Mouse (Mus musculus): ENCODE measurements around the gene Tubg1.

Gene Tubg1

DNA sequence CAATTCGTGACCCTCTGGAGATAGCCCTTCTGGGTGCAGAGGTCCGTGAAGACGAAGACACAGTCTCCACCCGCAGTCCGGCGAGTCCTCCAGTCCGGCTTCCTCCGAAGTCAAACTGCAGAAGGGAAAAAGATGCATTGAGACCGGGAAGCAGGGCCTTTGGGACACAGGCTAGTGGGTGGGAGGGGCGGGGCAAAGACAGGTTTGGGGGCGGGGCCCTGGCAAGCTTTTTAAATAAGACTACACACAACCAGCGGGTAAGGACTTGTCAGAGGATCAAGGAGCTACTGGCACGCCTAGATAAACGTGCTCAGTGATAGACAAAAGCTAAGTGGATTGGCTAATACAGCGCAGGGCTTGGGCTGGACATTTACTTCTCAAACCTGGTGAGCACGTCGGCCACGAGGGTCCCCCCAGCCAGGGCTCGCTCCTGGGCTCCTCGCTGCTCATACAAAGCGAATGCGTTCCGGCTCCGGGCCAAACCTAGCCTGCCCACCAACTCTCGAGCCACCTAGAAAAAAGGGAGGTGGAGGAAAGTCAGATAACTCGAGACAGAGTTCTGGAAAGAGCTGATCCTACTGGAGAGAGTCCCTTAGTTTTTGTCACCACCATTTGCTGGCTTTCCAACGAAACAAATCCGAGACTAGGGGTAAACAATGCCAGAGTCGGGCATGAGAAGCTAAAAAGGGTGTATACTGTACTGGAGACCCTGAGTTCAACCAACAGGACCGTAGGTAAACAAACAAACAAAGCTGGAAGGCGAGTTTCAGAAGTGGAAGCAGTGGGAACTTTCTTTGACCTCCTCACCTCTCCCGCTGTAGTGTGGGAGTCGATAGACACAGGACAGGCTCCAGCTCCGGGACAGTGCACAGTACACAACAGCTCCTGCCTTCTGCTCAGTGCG, 45.2 kb downstream of the Tubg1 start:
- DNase-seq (ENCODE audit: low read depth, low spot score) = no peak

GRCm38 (mm10) chr11:101166357-101166756, 46.6 kb downstream of the Tubg1 start:
- no peak for DNase-seq (ENCODE audit: low read depth, low spot score)

GRCm38 (mm10) chr11:101167211-101167962, 47.6 kb downstream of the Tubg1 start:
- no peak for DNase-seq (ENCODE audit: low read depth, low spot score)

DNA sequence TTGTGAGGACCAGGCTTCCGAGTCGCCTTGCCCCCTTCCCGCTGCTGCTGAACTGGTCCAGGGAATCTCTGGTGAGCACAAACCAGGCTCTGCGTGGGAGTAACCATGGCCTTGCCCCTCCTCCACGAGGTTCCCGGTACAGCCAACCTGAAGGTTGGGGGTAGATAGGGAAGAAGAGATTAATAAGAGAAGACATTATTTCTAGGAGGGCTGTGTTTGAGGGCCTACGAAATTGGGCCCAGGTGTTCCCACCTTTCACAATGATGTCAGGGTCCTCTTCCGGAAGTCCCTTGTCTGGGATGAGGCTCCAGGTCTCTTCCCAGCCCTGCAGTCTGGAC, 48.2 kb downstream of the Tubg1 start:
- DNase-seq (ENCODE audit: low read depth, low spot score) = no peak

GRCm38 (mm10) chr11:101168301-101168980, 48.7 kb downstream of the Tubg1 start:
- no peak for DNase-seq (ENCODE audit: low read depth, low spot score)

DNA sequence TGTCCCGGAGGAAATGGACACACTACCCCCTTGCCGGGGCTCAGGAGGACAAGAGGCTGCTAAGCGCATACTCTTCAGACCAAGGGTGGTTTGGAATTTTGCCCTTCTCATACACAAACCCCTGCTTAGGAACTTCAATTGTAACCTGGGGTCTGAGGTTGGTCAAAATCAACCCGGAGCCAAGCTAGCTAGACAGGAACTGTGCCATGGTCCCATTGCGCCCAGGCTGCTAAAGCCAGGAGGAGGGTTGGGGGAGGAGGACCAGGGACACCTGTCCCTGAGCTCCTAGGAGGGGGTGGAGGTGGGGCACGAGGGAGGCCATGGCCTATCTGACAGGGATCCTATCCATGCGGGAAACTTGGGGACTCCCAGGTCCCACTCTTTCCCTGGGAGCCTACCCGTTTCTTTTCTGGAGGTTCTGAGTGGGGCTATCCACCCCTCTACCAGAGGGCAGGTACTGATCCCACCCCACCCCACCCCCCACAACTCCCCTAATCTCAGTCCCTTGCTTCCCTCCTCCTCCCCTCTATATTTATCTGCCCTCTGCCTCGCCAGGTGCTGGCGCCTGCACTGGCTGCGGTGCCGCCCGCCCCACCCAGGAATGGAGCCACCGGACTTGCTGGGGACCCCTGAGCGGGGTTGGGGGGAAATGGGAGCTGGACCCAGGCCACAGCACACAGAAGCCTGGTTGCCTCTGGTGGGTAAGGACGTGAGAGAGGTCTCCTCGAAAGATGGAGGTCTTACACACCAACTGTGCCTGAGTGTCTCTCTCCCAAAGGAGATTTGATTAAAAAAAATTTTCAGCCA, 49.8 kb downstream of the Tubg1 start:
- no peak for DNase-seq (ENCODE audit: low read depth, low spot score)

- no peak for DNase-seq (ENCODE audit: low read depth, low spot score)
Measured at GRCm38 (mm10) chr11:101170354-101170810, 50.6 kb downstream of the Tubg1 start, which contains the start of gene Cntnap1. Cntnap1 (plus strand) TSS chr11:101170523.

DNA sequence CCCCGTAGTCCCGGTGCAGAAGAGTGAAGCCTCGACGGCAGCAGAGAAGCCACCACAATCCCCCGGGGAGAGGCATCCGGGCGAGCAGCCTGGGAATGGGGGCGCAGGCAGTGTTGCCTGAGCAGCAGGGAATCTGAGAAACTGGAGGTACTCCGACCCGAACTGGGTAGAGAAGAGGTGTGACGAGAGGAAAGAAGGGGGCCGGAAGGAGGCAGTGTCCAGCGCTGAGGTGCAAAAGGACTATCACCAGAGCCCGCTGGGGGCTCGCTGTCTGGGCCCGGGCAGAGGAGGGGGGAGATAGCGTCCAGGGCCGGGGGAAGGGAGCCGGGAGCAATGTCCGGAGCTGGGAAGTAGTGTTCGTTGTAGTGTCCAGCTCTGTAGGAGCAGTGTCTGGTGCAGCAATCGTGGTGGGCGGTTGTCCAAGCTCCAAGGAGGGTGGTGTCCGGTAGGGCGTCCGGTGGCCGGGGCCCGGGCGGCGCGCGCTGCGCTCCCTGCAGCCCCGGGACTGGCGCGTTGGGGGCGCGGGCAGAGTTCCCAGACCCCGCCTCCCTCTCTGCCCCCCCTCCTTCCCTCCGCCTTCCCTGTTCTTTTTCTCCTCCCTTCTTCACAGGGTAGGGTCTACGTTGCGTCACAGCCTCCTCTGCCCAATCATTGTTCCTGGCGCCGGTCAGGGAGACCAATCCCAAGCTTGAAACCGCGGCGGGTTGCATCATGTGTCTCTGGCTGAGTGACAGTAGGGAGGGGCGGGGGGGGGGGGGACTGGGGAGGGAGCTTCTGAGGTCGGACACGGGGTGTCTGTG, 51.3 kb downstream of the Tubg1 start, which contains the start of gene Plekhh3:
Gene Plekhh3 (minus strand): TSS at position 541 of the 800 bp plus-strand sequence.
- peak; percentile 99 for DNase-seq (ENCODE audit: low read depth, low spot score)

DNA sequence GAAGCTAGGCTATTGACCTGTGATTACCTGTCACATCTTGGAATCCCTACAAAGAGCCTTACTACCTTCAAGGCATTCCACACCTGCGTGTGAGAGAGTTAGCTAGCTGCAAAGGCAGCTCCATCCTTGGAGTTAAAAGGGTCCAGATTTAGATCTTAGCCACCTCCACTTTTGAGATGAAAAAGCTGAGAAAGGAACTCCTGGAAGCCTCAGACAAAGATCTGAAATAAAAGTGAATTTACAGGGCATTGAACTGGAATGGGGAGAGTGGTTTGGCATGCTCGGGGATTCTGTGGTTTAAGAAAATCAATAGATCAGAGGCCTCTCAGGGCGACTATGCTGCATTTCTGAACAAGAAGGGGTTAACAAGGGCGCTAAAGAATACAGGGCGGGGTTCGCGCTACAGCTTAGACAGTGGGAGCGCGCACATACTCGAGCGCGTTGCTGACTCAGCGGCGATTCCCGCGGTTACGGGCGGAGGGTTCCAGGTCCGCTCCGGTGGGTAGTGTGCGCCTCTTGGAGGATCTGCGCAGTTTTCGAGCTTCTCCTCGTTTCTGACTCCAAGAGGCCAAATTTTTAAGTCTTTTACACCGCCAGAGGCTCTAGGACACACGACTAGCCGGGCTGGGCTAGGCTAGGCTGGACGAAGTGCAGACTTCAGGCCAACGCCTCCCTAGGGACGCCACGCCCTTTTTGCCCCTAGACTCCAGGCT, 52.1 kb downstream of the Tubg1 start:
- DNase-seq (ENCODE audit: low read depth, low spot score) = peak; percentile 84

DNA sequence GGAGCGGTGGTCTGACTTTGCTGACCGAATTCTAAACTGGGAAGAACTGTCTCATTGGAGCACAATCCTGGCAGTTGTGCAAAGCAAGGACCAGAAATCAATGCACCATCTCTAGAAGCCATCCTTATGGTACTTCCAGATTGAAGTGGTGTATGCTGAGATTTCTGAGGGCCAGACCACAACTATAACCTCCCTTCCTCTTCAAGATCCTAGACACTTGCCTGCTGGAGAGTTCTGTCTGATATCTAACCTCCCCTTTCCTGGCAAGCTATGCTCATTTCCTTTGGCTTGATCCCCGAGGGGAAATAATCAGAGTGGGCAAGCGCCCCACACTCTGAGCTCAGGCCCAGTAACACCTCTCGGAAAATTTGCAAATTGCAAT, 52.7 kb downstream of the Tubg1 start:
- no peak for DNase-seq (ENCODE audit: low read depth, low spot score)

DNA sequence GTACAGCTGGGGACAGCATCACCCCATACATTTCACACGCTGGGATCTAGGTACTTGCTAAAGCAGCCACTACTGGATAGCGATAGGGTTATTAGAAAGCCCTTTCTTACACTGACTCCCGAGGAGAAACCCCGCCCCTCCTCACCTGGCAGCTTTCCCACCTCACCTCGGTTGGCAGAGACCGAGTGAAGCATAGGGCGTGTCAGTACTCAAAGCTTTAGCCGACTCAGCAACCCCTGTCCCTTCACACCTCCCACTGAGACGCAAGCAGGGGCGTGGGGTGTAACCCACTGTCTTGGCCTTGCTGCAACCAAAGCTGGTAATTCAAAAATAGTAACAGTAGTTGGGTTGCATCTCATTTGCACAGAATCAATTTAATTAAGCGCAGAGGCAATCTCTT, 53.4 kb downstream of the Tubg1 start:
- DNase-seq (ENCODE audit: low read depth, low spot score) = no peak

GRCm38 (mm10) chr11:101173631-101174388, 54.1 kb downstream of the Tubg1 start:
- DNase-seq (ENCODE audit: low read depth, low spot score) = peak; percentile 91

- DNase-seq (ENCODE audit: low read depth, low spot score) = no peak
Measured at GRCm38 (mm10) chr11:101174389-101174745, 54.6 kb downstream of the Tubg1 start.

DNA sequence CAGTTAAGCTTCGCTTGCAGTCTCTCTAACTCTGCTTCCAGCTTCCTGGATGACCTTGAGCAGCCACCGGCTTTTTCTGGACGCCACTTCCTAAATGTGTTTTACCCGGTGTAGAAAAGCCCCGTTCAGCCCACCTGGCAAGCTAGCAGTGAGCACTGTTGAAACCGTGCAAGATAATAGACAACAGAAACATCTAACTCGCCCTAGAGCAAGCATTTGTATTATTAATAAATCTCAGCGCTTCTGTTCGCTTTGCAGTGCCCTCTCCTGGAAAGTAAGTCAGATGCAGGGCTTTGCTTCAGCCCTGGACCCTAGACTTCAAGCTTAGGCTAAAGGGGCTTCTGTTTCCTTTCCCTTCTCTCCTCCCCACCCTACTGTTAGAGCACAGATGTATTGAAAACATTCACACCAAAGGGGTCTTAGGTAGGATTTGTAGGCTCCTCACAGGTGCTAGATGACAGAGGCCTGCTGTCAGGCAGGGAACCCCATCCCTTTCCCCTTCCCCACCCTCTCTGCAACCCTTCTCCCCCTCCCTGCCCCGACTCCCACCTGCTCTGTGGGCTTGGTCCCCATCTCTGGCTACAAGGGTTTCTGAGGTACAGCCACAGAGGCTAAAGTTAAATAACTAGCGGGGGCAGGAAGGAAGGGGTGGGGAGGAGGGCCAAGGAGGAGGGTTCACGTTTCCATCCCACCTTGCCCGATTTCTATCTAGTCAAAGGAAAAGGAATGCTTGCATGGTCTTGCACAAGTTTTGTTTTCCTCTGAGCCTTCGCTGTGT, 55.3 kb downstream of the Tubg1 start, which contains the start of gene Ccr10:
Gene Ccr10 (minus strand): TSS at position 593 of the 778 bp plus-strand sequence.
- no peak for DNase-seq (ENCODE audit: low read depth, low spot score)

DNA sequence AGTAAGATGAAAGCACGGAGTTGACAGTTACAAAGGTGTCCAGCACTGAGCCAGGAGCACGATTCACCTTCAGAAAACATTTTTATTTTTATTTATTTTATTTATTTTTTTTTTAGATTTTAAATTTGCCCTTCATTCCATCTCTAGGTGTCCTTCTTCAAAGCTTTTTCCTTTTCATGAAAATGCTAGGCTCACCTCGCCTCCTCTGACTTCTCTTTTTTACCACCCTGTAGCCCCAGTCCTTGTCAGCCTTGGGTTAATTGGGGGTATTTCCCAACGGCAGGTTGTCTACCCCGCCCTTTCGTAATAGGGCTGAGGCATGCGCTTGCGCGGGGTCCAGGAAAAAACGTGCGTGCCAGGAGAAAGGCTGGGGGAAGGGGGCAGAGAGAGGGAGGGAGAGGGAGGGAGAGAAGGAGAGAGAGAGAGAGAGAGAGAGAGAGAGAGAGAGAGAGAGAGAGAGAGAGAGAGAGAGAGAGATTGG, 55.9 kb downstream of the Tubg1 start:
- no peak for DNase-seq (ENCODE audit: low read depth, low spot score)
